14 mouse cellular contexts compared by ENCODE assay signal in genomic region chr7:53872480-53873200, GRCm38 (mm10).
DNase-seq lines count a peak whose midpoint lies in the region; ATAC-seq lines count a peak whose summit lies in the region.
"Had no signal": no experiment of that assay in that cellular context is flagged by ENCODE, and none has a peak within 500 bp of the region (broad histone marks: within the 10 kb centered on the region; RNA-seq: fewer than 3 reads in every experiment).

No protein-coding gene starts in this region.

- H3K9ac ChIP-seq in midbrain, embryonic 12.5 days (replicated peaks) = no peak overlapping the region
- H3K9ac ChIP-seq: limb, embryonic 13.5 days; lung, embryonic 15.5 days had no signal

- no peak overlapping the region for H3K4me2 ChIP-seq in midbrain, embryonic 12.5 days (replicated peaks)
- H3K4me2 ChIP-seq: limb, embryonic 13.5 days; lung, embryonic 15.5 days had no signal

- no peak overlapping the region for H3K27ac ChIP-seq in midbrain, embryonic 12.5 days (replicated peaks)
- H3K27ac ChIP-seq: limb, embryonic 13.5 days; lung, embryonic 15.5 days had no signal

- DNase-seq in R1 (ENCODE audit: low read depth, low spot score) = peak; percentile 9
- DNase-seq in embryo, embryonic 11 days = peak; percentile 12
- peak; percentile 4 for DNase-seq in kidney, adult 18-20 months
- no peak for DNase-seq in ovary, postnatal 10 days (ENCODE audit: low spot score)
- DNase-seq in adrenal gland, postnatal 10 days = no peak
- no peak for DNase-seq in ovary, postnatal 36 days (ENCODE audit: low spot score)
- DNase-seq: adrenal gland, adult 2 months; cerebellum, adult 11-12 months; heart, postnatal 14 days; layer of hippocampus, adult 9-11 months; right cerebral cortex, postnatal 25 days had no signal

- ATAC-seq in midbrain, embryonic 12.5 days (ENCODE audit: low FRiP score, low read depth) = peak; percentile 97

- H3K4me3 ChIP-seq in midbrain, embryonic 12.5 days = no peak overlapping the region
- H3K4me3 ChIP-seq: limb, embryonic 13.5 days; lung, embryonic 15.5 days had no signal

- no peaks in the 10 kb centered on the region for H3K4me1 ChIP-seq in midbrain, embryonic 12.5 days
- H3K4me1 ChIP-seq: limb, embryonic 13.5 days; lung, embryonic 15.5 days had no signal

- no peaks in the 10 kb centered on the region for H3K9me3 ChIP-seq in midbrain, embryonic 12.5 days
- H3K9me3 ChIP-seq: limb, embryonic 13.5 days; lung, embryonic 15.5 days had no signal

- WGBS in midbrain, embryonic 12.5 days = 58% methylated on average over 2 of the region's 2 CpGs

- no peaks in the 10 kb centered on the region for H3K27me3 ChIP-seq in midbrain, embryonic 12.5 days
- H3K27me3 ChIP-seq: limb, embryonic 13.5 days; lung, embryonic 15.5 days had no signal

- no peaks in the 10 kb centered on the region for H3K36me3 ChIP-seq in midbrain, embryonic 12.5 days
- H3K36me3 ChIP-seq: limb, embryonic 13.5 days; lung, embryonic 15.5 days had no signal

Comparison
In these comparisons a context has a peak if more than half of its experiments do, and no peak if none do; other contexts are left out.
1. DNase-seq: peak in R1 (single experiment), embryo, embryonic 11 days (single experiment) and kidney, adult 18-20 months (single experiment); none in ovary, postnatal 10 days (single experiment), adrenal gland, postnatal 10 days (single experiment) and ovary, postnatal 36 days (single experiment).